Mouse (Mus musculus) left cerebral cortex, postnatal 14 days (tissue): ENCODE results near the gene Iqcn. TPM values are rescaled to one million over a fixed set of nuclear protein-coding genes. Genes with fewer than 3 reads are reported as not detected.
A peak's percentile ranks its signal among the peaks of the same experiment; 100 is the strongest.

Experiments
- DNase-seq, 2 experiments: peaks; one replicate each; pipeline ENCODE4 v3.0.0; 2021 to 2022; ENCODE audit warnings: low spot score in 2 of 2, mixed read lengths in 1 of 2
- intact Hi-C: fragments of 180-260 bp; cut with DNase I; formaldehyde crosslinking; loops from one replicate; pipeline ENCODE4 v1.15.1; 2025
- total RNA-seq, 2 experiments: library from RNA; stranded (reverse); gene quantifications; 2 replicates each; pipeline ENCODE4 v1.2.3; 2021

The Iqcn gene
- total RNA-seq, 2 experiments from 2014 or later, result 0.08 TPM; not detected in 1

- intact Hi-C loops, result no loop called here
Observed at GRCm38 (mm10) chr8:70760775-70761406, 57.6 kb downstream of the Iqcn start, which contains the start of gene Mpv17l2. TSS of gene Mpv17l2 (minus strand) at chr8:70760946.

GRCm38 (mm10) chr8:70762118-70762517 lies 58.9 kb downstream of the Iqcn start:
- intact Hi-C loops, result no loop called here
- no peak for DNase-seq

More at GRCm38 (mm10) chr8:70760775-70761406, 57.6 kb downstream of the Iqcn start, which contains the start of gene Mpv17l2:
- peak; percentile 97 to 99 for DNase-seq

- DNase-seq, result peak in 1 of 2 experiments; percentile 63
- intact Hi-C loops, result no loop called here
Observed at GRCm38 (mm10) chr8:70763354-70763753, 60.1 kb downstream of the Iqcn start.

GRCm38 (mm10) chr8:70764026-70764425 lies 60.8 kb downstream of the Iqcn start:
- intact Hi-C loops, result no loop called here
- DNase-seq, result no peak

- DNase-seq, result no peak
- intact Hi-C loops, result loop anchor here (5.0 kb wide), 1 partner anchor 78 kb away; no protein-coding TSS in a partner anchor
Observed at GRCm38 (mm10) chr8:70764676-70765075, 61.4 kb downstream of the Iqcn start.

- DNase-seq, result no peak
- intact Hi-C loops, result loop anchor here (5.0 kb wide), 1 partner anchor 77 kb away; no protein-coding TSS in a partner anchor
Observed at GRCm38 (mm10) chr8:70765329-70765728, 62.1 kb downstream of the Iqcn start.

- intact Hi-C loops, result loop anchor here (5.0 kb wide), 1 partner anchor 76 kb away; no protein-coding TSS in a partner anchor
- DNase-seq, result no peak
Observed at GRCm38 (mm10) chr8:70765838-70766570, 62.7 kb downstream of the Iqcn start.

- DNase-seq, result no peak
- intact Hi-C loops, result loop anchor here (5.0 kb wide), 1 partner anchor 75 kb away; no protein-coding TSS in a partner anchor
Observed at GRCm38 (mm10) chr8:70766571-70767440, 63.5 kb downstream of the Iqcn start.

Other genes with a start within 250 kb of the Iqcn start
- gene Klhl26, start 226.5 kb upstream of the Iqcn start, total RNA-seq, result 10 to 100 TPM; 37.2 to 37.9 TPM
- 100 to 1,000 TPM; 217 to 225 TPM for gene Tmem59l, start 216.1 kb upstream of the Iqcn start, total RNA-seq
- gene Crlf1, start 210.3 kb upstream of the Iqcn start, total RNA-seq, result 1 to 10 TPM; 5.8 to 7.5 TPM
- 10 to 100 TPM; 96.6 to 99.7 TPM for gene Rex1bd, start 196.7 kb upstream of the Iqcn start, total RNA-seq
- 1,000 to 10,000 TPM in 1 of 2 experiments, 100 to 1,000 TPM in 1; 967 to 1,028 TPM for gene Uba52, start 192.7 kb upstream of the Iqcn start, total RNA-seq
- 100 to 1,000 TPM; 396 to 406 TPM for gene Fkbp8, start 175.7 kb upstream of the Iqcn start, total RNA-seq
- 10 to 100 TPM; 40.8 to 43.4 TPM for gene Kxd1, start 175.5 kb upstream of the Iqcn start, total RNA-seq
- 10 to 100 TPM; 13.8 to 17.4 TPM for gene Ell, start 164.0 kb upstream of the Iqcn start, total RNA-seq
- 10 to 100 TPM; 47.5 to 51.0 TPM for gene Isyna1, start 109.1 kb upstream of the Iqcn start, total RNA-seq
- gene Ssbp4, start 94.6 kb upstream of the Iqcn start, total RNA-seq, result 100 to 1,000 TPM; 270 to 302 TPM
- gene Lrrc25, start 87.3 kb upstream of the Iqcn start, total RNA-seq, result under 1 TPM; 0.90 to 0.97 TPM
- gene Gdf15, start 71.0 kb upstream of the Iqcn start, total RNA-seq, result not detected
- 10 to 100 TPM; 14.8 to 19.0 TPM for gene Pgpep1, start 43.1 kb upstream of the Iqcn start, total RNA-seq
- gene Lsm4, start 30.2 kb upstream of the Iqcn start, total RNA-seq, result 10 to 100 TPM; 64.3 to 69.7 TPM
- 100 to 1,000 TPM; 165 to 193 TPM for gene Jund, start 4.5 kb upstream of the Iqcn start, total RNA-seq
- gene Gm3336, start 15.1 kb downstream of the Iqcn start, total RNA-seq, result not detected
- 1 to 10 TPM; 1.0 to 1.7 TPM for gene Pde4c, start 20.3 kb downstream of the Iqcn start, total RNA-seq
- 100 to 1,000 TPM; 926 to 947 TPM for gene Rab3a, start 51.2 kb downstream of the Iqcn start, total RNA-seq
- gene Mpv17l2, start 57.5 kb downstream of the Iqcn start, total RNA-seq, result 10 to 100 TPM; 36.3 to 36.5 TPM
- 100 to 1,000 TPM; 162 to 174 TPM for gene Pik3r2, start 73.3 kb downstream of the Iqcn start, total RNA-seq
- 100 to 1,000 TPM; 176 to 185 TPM for gene Mast3, start 101.6 kb downstream of the Iqcn start, total RNA-seq
- gene Il12rb1, start 105.0 kb downstream of the Iqcn start, total RNA-seq, result 1 to 10 TPM; 1.2 TPM
- gene Arrdc2, start 136.3 kb downstream of the Iqcn start, total RNA-seq, result 10 to 100 TPM; 10.2 to 17.2 TPM
- gene Kcnn1, start 159.8 kb downstream of the Iqcn start, total RNA-seq, result 10 to 100 TPM; 17.2 to 19.2 TPM
- gene Ccdc124, start 170.5 kb downstream of the Iqcn start, total RNA-seq, result 10 to 100 TPM; 85.4 to 87.5 TPM
- 10 to 100 TPM in 1 of 2 experiments, 1 to 10 TPM in 1; 8.4 to 10.3 TPM for gene Slc5a5, start 189.3 kb downstream of the Iqcn start, total RNA-seq
- 100 to 1,000 TPM; 581 to 588 TPM for gene Rpl18a, start 194.0 kb downstream of the Iqcn start, total RNA-seq
- gene Map1s, start 202.5 kb downstream of the Iqcn start, total RNA-seq, result 10 to 100 TPM; 70.4 to 84.5 TPM